Mouse (Mus musculus): ENCODE data around the gene Minar1. TPM values are rescaled to one million over a fixed set of nuclear protein-coding genes. Genes with fewer than 3 reads are reported as not detected.

Minar1 gene
- not detected in 2 replicates for polyA plus RNA-seq (2012; ENCODE audit: insufficient read depth, insufficient read length, missing spikeins)

- peak within 1 kb of the TSS; percentile 41 for H3K4me3 ChIP-seq (ENCODE audit: insufficient read depth, low read length)
- H3K4me1 ChIP-seq (ENCODE audit: control insufficient read depth, insufficient read depth, low read length) = peaks cover 5% of the 10 kb centered on the region
- TF ChIP-seq CTCF (IDR thresholded peaks at IDR 0.05; ENCODE audit: low read depth, low read length) (no peak), POLR2A (IDR thresholded peaks at IDR 0.05; ENCODE audit: borderline replicate concordance, low read depth, low read length) (no peak)
- H3K27ac ChIP-seq (ENCODE audit: insufficient read depth, low read depth, low read length) = no peak within 1 kb of the TSS
Measured at GRCm38 (mm10) chr9:89623006-89623760, at the start of gene Minar1. Gene Minar1 (minus strand): TSS chr9:89623125.

GRCm38 (mm10) chr9:89669878-89670277 lies 47.0 kb upstream of the Minar1 start:
- no peak overlapping the region for H3K27ac ChIP-seq (ENCODE audit: insufficient read depth, low read depth, low read length)
- no peaks in the 10 kb centered on the region for H3K4me1 ChIP-seq (ENCODE audit: control insufficient read depth, insufficient read depth, low read length)
- TF ChIP-seq CTCF (IDR thresholded peaks at IDR 0.05; ENCODE audit: low read depth, low read length) (no peak), POLR2A (IDR thresholded peaks at IDR 0.05; ENCODE audit: borderline replicate concordance, low read depth, low read length) (no peak)
- no peak overlapping the region for H3K4me3 ChIP-seq (ENCODE audit: insufficient read depth, low read length)

GRCm38 (mm10) chr9:89667306-89667942 lies 44.5 kb upstream of the Minar1 start:
- Histone ChIP-seq H3K27ac (ENCODE audit: insufficient read depth, low read depth, low read length) (no peak overlapping the region), H3K4me3 (ENCODE audit: insufficient read depth, low read length) (no peak overlapping the region), H3K4me1 (ENCODE audit: control insufficient read depth, insufficient read depth, low read length) (no peaks in the 10 kb centered on the region)
- TF ChIP-seq POLR2A (IDR thresholded peaks at IDR 0.05; ENCODE audit: borderline replicate concordance, low read depth, low read length) (no peak), CTCF (IDR thresholded peaks at IDR 0.05; ENCODE audit: low read depth, low read length) (no peak)

GRCm38 (mm10) chr9:89650913-89651312 lies 28.0 kb upstream of the Minar1 start:
- no peak overlapping the region for H3K4me3 ChIP-seq (ENCODE audit: insufficient read depth, low read length)
- no peak for TF ChIP-seq CTCF (IDR thresholded peaks at IDR 0.05; ENCODE audit: low read depth, low read length)
- no peak for TF ChIP-seq POLR2A (IDR thresholded peaks at IDR 0.05; ENCODE audit: borderline replicate concordance, low read depth, low read length)
- 0 out of 2 replicates have a peak, but pooled peaks cover 4% of the 10 kb centered on the region for H3K4me1 ChIP-seq (ENCODE audit: control insufficient read depth, insufficient read depth, low read length)
- no peak overlapping the region for H3K27ac ChIP-seq (ENCODE audit: insufficient read depth, low read depth, low read length)

- TF ChIP-seq CTCF (IDR thresholded peaks at IDR 0.05; ENCODE audit: low read depth, low read length) = no peak
- TF ChIP-seq POLR2A (IDR thresholded peaks at IDR 0.05; ENCODE audit: borderline replicate concordance, low read depth, low read length) = no peak
- H3K27ac ChIP-seq (ENCODE audit: insufficient read depth, low read depth, low read length) = no peak overlapping the region
- H3K4me1 ChIP-seq (ENCODE audit: control insufficient read depth, insufficient read depth, low read length) = no peaks in the 10 kb centered on the region
- no peak overlapping the region for H3K4me3 ChIP-seq (ENCODE audit: insufficient read depth, low read length)
Measured at GRCm38 (mm10) chr9:89637453-89637852, 14.5 kb upstream of the Minar1 start.

GRCm38 (mm10) chr9:89622296-89623005 lies 474 bp downstream of the Minar1 start:
- H3K4me1 ChIP-seq (ENCODE audit: control insufficient read depth, insufficient read depth, low read length) = peaks cover 5% of the 10 kb centered on the region
- TF ChIP-seq CTCF (IDR thresholded peaks at IDR 0.05; ENCODE audit: low read depth, low read length) (no peak), POLR2A (IDR thresholded peaks at IDR 0.05; ENCODE audit: borderline replicate concordance, low read depth, low read length) (no peak)
- no peak overlapping the region; the same call in 1 of the 2 replicates for H3K4me3 ChIP-seq (ENCODE audit: insufficient read depth, low read length)

GRCm38 (mm10) chr9:89621750-89622149 lies 1.2 kb downstream of the Minar1 start:
- Histone ChIP-seq H3K4me3 (ENCODE audit: insufficient read depth, low read length) (no peak overlapping the region), H3K4me1 (ENCODE audit: control insufficient read depth, insufficient read depth, low read length) (peaks cover 5% of the 10 kb centered on the region), H3K27ac (ENCODE audit: insufficient read depth, low read depth, low read length) (no peak overlapping the region)
- TF ChIP-seq CTCF (IDR thresholded peaks at IDR 0.05; ENCODE audit: low read depth, low read length) (no peak), POLR2A (IDR thresholded peaks at IDR 0.05; ENCODE audit: borderline replicate concordance, low read depth, low read length) (no peak)

More at GRCm38 (mm10) chr9:89622296-89623005, 474 bp downstream of the Minar1 start:
- H3K27ac ChIP-seq (ENCODE audit: insufficient read depth, low read depth, low read length) = no peak overlapping the region

GRCm38 (mm10) chr9:89620347-89620746 lies 2.6 kb downstream of the Minar1 start:
- H3K4me1 ChIP-seq (ENCODE audit: control insufficient read depth, insufficient read depth, low read length) = peaks cover 5% of the 10 kb centered on the region
- H3K4me3 ChIP-seq (ENCODE audit: insufficient read depth, low read length) = no peak overlapping the region
- no peak for TF ChIP-seq CTCF (IDR thresholded peaks at IDR 0.05; ENCODE audit: low read depth, low read length)
- no peak for TF ChIP-seq POLR2A (IDR thresholded peaks at IDR 0.05; ENCODE audit: borderline replicate concordance, low read depth, low read length)
- H3K27ac ChIP-seq (ENCODE audit: insufficient read depth, low read depth, low read length) = no peak overlapping the region

- no peak for TF ChIP-seq POLR2A (IDR thresholded peaks at IDR 0.05; ENCODE audit: borderline replicate concordance, low read depth, low read length)
- TF ChIP-seq CTCF (IDR thresholded peaks at IDR 0.05; ENCODE audit: low read depth, low read length) = no peak
- Histone ChIP-seq H3K4me3 (ENCODE audit: insufficient read depth, low read length) (no peak overlapping the region), H3K27ac (ENCODE audit: insufficient read depth, low read depth, low read length) (no peak overlapping the region), H3K4me1 (ENCODE audit: control insufficient read depth, insufficient read depth, low read length) (no peaks in the 10 kb centered on the region)
Measured at GRCm38 (mm10) chr9:89616946-89617345, 6.0 kb downstream of the Minar1 start.

Measured in bone marrow macrophage, adult 2 months (primary cell).